Mouse (Mus musculus) heart, postnatal 4 days (tissue): ENCODE results near the gene Ncaph2. TPM values are rescaled to one million over a fixed set of nuclear protein-coding genes. Genes with fewer than 3 reads are reported as not detected.

Experiments used
- DNase-seq: peaks from one replicate; pipeline ENCODE4 v3.0.0; 2021
- total RNA-seq, 2 experiments: library from RNA; stranded (reverse); gene quantifications; 2 replicates each; pipeline ENCODE4 v1.2.3; 2021

Gene Ncaph2
- total RNA-seq, 2 experiments from 2014 or later = 91.0 to 99.7 TPM

DNA sequence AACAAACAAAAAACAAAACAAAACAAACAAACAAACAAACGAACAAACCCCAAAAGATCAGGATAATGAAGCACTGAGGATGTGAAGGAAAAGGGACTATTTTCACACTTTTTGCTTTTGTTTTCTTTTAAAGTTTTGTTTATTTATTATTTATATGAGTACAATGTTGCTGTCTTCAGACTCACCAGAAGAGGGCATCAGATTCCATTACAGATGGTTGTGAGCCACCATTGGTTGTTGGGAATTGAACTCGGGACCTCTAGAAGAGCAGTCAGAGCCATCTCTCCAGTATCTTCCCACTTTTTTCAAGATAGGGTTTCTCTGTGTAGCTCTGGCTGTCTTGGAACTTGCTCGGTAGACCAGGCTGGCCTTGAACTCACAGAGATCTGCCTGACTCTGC is 12.2 kb upstream of the Ncaph2 start:
- DNase-seq = no peak

DNA sequence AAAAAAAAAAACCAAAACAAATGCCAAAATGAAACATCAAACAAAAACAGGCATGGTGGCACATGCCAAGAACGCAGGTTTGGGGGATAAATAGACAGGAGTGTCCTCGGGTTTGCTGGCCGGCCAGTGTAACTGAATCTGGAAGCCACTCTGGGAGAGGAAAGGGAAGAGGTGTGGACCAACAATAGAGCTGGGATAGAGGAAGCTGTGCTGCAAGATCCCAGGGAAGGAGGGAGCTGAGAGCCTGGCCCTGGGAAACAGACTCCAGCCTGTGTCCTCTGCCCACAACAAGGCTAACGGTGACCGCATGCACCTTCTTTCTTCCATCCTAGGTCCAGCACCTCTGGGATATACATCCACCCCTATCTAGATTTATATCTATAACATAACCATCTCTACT is 5.1 kb upstream of the Ncaph2 start:
- no peak for DNase-seq

DNA sequence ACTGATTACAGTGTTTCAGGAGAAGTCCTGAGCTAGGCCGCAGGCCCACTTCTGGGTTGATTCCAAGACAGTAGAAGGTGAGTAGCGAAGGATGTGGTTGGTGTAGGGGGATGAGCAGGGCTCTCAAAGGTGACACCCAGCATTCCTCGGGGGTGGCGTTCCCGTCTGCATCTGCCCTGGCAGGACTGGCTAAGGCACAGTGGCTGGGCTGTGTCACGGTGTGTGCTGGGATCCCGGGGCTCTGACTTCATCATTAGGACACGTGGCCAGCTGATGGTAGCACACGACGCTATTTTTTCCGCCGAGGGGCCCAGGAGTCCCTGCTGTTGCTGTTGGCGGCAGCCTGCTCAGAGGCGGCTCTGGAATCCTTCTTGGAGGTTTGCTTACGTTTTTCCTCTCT is 4.2 kb upstream of the Ncaph2 start:
- DNase-seq = no peak

DNA sequence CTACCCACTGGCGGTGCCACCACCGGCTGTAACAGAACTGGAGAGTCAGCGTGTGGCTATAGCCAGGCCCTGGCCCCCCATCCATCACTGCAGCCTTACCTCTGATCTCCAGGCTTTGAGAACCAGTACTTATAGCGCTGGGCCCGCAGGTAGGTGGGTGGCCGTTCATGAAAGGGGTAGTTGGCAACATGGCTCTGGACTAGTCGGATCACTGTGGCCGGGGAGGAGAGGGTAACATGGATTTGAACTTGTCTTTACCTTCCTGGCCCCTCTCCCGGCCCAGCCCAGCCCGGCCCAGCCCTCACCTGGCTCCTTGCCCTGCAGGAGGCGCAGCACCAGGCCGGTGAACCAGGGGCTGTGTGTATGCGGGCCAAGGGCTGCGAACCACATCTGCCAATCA is 3.5 kb upstream of the Ncaph2 start:
- no peak for DNase-seq

DNA sequence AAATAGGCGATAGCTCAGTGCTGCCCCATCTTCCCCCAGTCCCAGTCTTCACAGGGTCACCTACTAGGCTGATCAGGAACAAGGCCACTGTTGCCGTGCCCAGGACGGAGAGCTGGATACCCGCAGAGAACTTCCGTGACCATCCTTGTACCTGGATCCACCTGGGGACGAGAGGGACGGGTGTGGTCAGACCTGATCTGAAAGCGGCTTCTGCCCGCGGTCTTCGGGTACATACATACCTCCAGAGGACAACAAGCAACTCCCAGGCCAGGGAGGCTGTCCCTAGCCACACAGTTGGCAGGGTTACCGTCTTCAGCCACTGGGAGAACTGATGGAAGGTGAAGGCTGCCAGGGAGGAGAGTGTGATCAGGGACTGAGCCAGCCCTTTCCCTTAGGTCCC is 2.7 kb upstream of the Ncaph2 start:
- no peak for DNase-seq

DNA sequence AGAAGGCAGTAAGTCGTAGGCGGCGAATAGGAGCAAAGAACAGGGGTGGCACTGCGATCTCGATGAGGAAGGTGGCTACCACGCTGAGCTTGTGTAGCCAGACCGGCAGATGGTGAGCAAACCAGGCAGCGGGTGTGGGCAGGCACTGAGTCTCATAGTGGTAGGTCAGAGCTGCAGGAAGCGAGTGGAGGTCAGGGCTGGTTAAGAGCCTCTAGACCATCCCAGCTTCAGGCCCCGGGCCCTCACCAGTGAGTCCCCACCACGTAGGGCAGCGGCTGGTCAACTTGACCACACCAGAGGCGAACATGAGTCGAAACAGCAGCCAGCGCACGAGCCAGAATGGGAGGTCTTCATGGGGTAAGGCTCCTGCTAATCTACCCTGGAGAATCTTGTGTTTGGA is 1.7 kb upstream of the Ncaph2 start:
- no peak for DNase-seq

DNA sequence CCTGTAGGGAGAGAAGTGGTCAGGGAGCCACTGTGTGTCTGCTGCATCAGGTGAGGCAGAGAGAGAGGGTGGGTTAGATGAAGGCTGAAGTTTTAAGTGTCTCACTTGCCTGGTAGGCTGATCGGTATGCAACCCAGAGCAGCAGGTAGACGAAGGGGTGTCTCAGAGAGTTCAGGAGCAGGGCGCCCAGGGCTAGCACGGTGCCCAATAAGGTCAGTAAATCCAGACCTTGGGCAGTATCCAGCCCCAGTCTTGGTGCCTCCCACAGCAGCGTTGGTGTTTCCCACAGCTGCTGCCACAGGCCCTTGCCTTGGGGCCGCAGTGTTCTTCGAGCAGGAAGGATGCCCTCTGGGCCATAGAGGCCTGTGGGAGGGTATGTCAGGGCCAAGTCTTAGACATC is 1.1 kb upstream of the Ncaph2 start:
- DNase-seq = no peak

DNA sequence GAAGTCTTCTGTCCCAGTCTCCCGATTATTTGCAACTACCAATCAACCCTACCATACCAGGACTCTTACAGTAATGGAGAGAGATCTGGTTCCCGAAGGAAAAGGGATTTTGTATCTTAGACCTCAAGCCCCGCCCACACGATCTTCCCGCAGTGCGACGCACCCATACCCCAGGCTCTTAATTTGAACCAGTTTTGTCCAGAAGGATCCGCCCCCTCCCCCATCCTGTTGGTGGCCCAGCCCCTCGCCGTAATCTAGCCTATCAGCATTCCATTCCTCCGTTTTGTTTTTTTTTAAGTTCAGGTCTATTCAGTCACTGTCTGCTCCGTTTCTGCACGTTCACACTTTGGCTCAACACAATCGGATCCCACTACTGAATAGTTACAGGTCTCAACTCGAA is 853 bp downstream of the Ncaph2 start:
- peak; percentile 82 for DNase-seq

DNA sequence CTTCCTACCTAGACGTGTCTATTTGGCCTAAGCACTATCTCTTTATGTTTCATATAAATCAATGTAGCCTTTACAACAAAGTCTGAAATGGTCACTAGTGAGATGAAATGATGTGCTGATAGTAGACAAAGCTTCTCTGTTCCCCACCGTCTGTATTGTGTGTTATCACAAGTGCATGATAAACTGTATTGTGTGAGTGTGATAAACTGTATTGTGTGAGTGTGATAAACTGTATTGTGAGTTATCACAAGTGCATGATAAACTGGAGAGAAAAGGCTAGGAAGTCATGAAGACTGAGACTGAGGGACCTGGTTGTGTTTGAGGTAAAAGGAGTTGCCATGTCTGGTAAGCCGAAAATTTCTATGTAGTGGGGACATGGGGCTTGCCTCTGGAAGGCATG is 3.3 kb downstream of the Ncaph2 start:
- DNase-seq = no peak

DNA sequence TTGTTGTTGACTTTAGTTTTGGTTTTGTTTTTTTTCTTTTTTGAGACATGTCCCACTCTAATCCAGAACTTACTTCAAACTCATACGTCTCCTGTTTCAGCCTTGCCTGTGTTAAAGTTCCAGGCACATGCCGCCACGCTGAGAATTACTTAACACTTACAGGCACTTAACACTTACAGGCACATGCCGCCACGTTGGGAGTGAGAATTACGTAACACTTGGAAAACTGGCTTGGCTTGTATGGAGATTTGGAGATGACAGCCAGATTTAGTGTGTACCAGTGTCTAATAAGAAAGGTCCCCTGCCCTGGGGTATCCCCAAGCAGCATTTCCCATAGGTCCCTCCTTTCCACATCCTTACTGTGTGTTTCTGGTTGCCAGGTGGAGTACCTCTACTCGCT is 7.5 kb downstream of the Ncaph2 start:
- no peak for DNase-seq

DNA sequence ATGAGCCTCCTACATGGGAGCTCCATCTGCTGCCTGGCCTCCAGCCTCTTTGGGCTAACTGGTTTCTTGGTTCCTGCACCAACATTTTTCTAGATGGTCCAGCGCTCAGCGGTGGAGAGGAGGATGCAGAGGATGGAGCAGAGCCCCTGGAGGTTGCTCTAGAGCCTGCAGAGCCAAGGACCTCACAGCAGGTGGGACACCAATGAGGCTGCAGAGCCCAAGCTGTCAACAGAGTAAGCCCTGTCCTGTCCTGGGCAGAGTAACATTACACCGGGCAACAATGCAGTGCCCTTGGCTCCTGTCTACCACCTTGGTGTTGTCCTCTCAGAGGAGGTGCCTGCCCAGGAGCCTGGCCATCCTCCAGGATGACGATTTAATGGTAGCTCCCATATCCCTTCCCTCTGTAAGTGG is 9.6 kb downstream of the Ncaph2 start:
- DNase-seq = no peak

DNA sequence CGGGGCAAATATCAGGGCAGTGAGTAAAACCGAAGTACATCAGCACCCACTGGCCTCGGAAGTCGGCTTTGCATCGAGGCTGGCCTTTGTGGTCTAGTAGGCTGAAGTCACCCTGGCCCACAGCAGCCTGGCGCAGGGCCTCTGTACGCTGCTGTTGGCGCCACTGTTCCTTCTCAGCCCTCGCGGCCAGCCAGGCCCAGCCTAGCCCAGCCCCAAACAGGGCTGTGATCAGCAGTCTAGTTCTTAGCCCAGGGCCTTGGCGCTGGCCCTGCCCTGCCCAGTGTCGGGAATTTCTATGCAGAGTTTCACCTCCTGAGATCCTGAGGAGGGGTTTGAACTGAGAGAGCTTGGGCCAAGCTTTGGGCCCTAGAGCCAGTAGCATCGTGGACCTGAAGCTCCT is 16.5 kb downstream of the Ncaph2 start:
- DNase-seq = no peak

DNA sequence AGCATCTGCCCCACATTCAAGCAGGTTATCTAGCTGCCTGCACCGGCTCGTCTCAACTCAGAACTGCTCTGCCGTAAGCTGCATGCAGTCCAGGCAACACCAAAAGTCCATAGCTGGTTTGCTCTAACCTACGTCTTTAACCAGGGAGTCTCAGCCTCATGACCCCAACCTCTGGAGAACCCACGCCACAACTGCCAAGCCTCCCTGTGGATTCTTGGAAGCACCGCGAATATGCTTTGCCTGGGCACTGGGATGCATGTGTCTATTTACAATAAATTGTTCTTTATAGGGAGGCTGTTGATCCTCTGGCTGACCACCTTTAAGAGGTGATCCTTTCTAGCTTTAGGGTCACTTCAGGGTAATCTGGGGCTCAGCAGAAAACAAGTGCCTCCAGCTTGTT is 17.0 kb downstream of the Ncaph2 start:
- no peak for DNase-seq

DNA sequence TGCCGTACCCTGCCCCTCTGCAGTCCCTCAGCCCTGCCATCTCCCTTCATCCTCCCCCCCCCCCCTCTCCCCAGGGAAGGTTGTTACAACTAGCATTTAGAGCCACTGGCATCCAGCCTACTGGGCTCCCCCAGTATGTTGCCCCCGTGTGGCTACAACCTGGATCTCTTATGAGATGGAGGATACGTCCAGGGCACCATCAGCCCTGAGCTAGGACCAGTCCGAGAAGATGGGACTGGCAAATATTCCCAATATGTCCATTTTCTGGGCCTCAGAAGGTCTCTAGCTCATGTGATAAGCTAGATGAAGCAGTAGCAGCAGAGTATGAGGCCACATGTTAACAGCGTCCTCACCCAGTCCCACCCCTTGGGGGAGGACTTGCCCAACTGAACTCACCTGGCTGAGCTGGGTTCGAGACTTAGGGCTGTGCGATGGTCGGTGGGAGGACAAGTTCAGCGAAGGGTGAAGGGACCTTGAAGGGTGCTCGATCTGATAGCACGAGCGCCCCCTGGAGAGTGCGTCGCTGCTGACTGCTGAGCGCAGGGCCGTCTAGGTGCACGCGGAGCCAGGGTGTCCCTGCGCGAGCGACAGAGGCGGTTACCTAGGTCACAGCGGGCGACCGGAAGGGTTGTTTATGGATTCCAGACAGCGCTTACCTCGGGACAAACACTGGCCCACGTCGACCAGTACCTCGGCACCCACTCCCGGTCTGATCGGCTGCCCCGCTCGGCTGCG is 17.7 kb downstream of the Ncaph2 start:
- peak; percentile 88 for DNase-seq

DNA sequence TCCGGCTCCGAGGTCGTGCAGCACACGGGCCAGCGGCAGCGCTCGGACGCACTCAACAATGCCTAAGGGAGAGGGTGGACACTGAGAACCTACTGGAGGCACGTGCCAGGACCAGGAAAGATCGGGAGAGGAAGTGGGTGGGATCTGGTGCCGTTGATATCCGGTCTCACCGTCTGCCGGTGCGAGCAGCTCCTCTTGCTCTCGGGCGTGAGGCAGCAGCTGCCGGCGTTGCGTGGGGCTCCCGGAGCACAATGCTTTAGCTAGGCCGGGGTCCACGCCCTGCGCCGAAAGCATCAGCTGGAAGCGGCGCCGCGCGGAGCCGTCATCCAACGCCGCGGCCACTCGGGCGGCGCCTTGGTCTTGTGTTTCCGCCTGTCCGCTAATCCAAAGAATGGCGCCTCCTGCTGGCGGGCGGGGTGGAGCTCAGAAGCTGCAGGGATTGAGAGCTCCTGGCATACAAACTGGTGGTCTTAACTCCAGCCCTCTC is 18.3 kb downstream of the Ncaph2 start, which contains the start of gene Sco2:
Gene Sco2, minus strand, starts transcription at position 85 of the 487 bp plus-strand sequence.
- peak; percentile 98 for DNase-seq

DNA sequence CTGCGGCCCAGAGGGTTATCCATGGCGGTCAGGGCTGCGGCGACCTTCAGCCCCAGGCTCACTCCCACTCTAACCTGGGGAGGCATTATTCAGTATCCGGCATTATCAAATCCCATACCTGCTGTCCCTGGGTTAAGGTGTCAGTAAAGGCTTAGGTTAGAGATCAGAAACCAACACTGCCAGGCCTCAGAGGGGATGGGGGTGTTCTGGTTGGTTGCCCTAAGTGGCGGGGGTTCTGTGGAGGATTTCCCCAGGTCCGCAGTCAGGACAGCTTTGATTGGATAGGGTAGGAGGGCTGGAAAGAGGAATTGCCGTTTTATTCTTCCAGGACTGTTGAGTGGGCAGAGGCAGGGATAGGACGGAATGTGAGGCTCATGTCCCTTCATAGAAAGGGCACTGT is 18.8 kb downstream of the Ncaph2 start:
- no peak for DNase-seq

DNA sequence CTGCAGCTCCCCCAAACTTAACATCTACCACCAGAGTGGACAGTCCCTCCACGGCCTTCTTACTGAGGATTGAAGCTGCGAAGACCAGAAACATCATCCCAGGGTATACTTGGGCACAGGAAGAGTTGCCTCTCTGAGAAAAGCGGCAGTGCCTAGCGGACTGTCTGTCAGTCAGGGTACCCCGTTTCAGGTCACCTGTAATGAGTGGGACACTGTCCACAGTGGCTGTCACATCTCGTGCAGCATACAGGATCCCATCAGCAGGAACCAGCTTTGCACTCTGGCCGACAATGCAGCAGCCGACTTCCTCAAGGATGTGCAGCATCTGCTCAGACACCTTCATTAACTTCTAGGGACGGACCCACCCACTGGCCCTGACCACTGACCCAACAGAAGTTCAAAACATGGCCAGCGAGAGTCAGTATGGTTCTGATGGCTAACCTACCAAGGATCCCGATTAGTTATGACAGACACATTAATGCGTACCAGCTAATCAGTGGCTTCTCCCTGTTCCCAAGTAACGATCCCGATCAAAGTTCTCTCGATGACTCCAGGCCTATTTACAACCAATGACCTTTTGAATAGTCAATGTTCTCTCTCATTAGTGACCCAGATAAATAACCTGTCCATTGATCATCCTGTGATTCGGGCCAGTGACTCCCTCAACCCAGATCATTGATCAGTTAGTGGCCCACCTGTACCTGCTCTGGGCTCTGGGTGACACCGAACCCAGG is 19.4 kb downstream of the Ncaph2 start:
- no peak for DNase-seq

DNA sequence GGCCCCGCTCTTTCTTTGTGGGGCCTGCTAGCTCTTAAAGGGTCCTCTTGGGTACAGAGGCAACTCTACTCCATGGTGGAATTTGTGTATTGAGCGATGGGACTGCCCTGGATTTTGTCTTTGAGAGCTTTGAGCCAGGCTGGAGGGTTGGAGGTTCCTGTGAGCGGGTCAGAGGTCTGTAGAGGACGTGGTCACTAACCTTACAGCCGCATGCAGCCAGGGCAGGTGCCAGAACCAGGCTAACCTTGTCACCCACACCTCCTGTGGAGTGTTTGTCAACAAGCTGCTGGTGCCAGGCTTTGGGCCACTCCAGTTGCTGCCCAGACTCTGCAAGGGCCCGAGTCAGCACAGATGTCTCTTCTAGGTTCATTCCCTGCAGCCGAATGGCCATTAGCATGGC is 20.5 kb downstream of the Ncaph2 start:
- DNase-seq = no peak

DNA sequence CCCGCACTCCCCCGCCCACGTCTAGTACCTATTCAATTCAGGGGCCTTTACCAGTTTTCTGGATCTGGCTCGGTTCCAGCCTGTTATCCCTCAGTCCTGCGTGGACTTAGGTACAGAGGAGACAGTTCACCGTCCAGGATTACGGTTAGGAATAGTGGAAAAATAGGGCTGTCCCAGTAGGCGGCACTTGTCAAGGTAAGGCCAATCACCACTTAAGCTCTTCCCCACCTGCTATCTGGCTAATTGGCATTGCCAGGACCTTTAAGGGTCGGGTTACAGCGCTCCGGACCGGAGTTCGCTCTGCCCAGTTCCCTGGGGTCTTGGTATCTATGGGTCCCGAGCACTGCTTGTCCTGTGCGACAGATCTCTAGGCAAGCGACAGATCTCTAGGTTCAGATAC is 21.4 kb downstream of the Ncaph2 start, which contains the start of gene Tymp:
Gene Tymp, minus strand, starts transcription at position 83 of the 400 bp plus-strand sequence.
- DNase-seq = no peak

DNA sequence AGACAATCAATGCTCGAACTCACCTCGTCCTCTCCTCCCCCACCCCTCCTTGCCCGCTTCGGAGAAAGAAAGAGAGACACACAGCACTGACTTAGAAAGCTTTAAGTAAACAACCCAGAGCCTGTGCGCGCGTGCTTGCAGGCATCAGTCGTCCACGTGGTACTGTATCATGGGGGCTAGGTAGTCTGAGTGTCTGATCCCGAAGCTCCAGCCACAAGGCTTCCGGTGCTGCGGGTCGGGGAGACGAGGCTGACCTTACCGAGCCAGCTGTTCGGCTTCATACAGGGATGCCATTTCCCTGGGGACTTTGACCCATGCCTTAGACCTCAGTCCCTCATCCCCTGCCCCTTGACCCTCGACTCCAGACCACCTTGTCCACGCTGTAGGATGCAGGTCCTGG is 21.8 kb downstream of the Ncaph2 start:
- DNase-seq = no peak

DNA sequence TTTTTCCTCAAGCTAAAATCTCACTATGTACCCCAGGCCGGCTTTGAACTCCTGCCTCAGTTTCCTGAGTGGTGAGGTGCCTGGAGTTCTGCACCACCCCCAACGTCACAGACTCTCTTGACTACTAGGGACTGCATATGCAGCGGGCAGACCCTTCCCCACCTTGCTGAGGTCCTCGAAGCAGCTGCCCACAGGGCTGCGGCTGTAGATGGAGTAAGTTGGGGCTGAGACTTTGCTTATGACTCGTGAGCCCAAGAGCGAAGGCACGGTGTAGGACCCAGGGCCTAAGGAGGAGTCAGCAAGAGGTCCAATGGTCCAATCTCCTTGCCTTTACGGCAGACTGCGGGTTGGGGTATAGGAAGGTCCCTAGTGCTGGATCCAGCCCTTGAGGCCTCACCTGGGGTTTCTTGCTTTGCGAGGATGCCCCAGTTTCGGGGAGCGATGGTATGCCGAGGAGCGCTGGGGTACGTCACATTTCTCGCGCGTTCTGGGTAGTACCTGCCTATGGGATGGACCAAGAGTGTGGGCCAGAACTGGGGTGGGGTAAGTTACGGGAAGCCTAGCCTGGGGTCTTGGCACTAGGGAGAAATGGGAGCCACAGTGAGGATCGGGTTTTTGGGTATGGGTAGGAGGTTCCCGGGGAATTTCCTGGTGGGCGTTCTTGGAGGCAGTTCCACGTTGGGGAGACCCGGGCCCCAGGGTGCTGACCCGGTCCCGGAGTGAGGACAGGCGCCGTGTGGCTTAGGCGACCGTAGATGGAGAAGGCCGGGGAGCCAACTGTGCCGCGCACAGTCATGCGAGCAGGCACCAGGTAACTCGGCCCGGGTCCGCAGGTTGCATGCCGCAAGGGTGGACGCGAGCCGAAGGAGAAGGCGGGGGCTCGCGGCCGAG is 22.7 kb downstream of the Ncaph2 start:
- no peak for DNase-seq

DNA sequence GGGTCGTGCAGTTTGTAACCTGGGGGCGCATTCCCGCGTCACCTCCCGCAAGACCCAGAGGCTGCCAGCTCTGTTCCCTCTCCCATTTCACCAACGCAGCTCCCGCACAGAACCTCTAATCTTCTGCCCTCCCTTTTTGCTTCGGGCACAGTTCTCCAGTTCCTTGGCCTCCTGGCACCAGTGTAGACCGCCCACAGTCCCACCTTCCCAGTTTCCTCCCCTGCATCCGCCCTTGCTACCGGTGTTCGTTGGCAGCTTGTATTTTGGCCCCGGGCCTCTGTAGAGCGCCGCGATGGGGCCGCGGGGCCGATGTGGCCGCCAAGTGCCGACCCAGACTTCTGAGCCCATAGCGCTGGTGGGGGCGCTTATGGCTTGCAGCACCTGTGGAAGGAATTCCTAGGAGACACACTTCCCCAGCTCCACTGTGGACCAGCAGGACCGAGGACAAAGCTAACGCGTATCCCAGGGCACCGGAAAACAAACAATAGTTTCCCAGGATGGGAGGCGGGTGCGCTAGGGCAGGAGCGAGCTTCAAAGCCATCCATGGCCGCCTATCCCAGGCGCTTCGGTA is 23.4 kb downstream of the Ncaph2 start, which contains the start of gene Odf3b:
Gene Odf3b, minus strand, starts transcription at position 452 of the 571 bp plus-strand sequence.
- DNase-seq = peak; percentile 50
